Mouse (Mus musculus) MEL-GATA-1-ER (cell line): ENCODE data around the gene Ptgr1.

Experiments
- DNase-seq: peaks from one replicate; pipeline ENCODE4 v3.0.0-alpha.2; 2012; ENCODE audit warnings: low read depth; ENCODE audit errors: extremely low read depth

Ptgr1 gene

GRCm38 (mm10) chr4:58927661-58928060 is 59.3 kb downstream of the Ptgr1 start:
- no peak for DNase-seq

GRCm38 (mm10) chr4:58926120-58926519 is 60.8 kb downstream of the Ptgr1 start:
- DNase-seq, result no peak

GRCm38 (mm10) chr4:58925664-58926063 is 61.3 kb downstream of the Ptgr1 start:
- no peak for DNase-seq

- DNase-seq, result no peak
These were observed 63.0 kb downstream of the Ptgr1 start for GRCm38 (mm10) chr4:58923933-58924332.
